Mouse (Mus musculus): ENCODE results near the gene Ephb2.

- no peak for TF ChIP-seq CTCF (conservative IDR thresholded peaks at IDR 0.05; ENCODE audit: insufficient read depth, insufficient read length, low read depth, low read length)
- TF ChIP-seq POLR2A (IDR thresholded peaks at IDR 0.05; ENCODE audit: low read depth, low read length): no peak
Measured at GRCm38 (mm10) chr4:136875012-136875411, 39.2 kb upstream of the Ephb2 start.
